Mouse (Mus musculus): ENCODE results near the gene Fam234b.

DNA sequence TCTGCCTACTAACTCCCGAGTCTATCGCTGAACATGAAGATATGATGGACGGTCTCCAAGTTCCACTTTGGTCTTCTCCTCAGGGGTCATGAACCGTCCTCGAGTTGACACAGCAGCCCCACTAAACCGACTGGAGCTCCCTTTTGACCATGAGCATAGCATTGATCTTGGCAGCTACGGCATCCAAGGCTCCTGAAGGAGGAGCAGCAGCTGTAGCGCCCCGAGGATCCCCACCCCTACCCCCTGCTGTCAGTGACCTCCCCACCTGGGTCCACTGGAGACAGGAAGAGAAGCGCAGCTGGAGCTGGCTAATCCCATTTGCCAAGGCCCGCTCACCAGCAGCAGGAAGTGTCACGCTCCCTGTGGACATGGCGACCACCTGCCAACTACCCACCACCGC is 26.0 kb upstream of the Fam234b start:
- TF ChIP-seq HCFC1 (IDR thresholded peaks at IDR 0.05; ENCODE audit: borderline replicate concordance, insufficient read depth, low read length) (no peak), ZNF384 (IDR thresholded peaks at IDR 0.05; ENCODE audit: low read depth, low read length) (no peak), MAFK (IDR thresholded peaks at IDR 0.05; ENCODE audit: insufficient read depth, low read depth, low read length) (no peak), ZC3H11A (IDR thresholded peaks at IDR 0.05; ENCODE audit: borderline replicate concordance, low read depth, low read length) (no peak), CHD2 (IDR thresholded peaks at IDR 0.05; ENCODE audit: low read depth, low read length) (no peak)
